Mouse (Mus musculus): ENCODE measurements around the gene Dnajb2.

Dnajb2 gene

DNA sequence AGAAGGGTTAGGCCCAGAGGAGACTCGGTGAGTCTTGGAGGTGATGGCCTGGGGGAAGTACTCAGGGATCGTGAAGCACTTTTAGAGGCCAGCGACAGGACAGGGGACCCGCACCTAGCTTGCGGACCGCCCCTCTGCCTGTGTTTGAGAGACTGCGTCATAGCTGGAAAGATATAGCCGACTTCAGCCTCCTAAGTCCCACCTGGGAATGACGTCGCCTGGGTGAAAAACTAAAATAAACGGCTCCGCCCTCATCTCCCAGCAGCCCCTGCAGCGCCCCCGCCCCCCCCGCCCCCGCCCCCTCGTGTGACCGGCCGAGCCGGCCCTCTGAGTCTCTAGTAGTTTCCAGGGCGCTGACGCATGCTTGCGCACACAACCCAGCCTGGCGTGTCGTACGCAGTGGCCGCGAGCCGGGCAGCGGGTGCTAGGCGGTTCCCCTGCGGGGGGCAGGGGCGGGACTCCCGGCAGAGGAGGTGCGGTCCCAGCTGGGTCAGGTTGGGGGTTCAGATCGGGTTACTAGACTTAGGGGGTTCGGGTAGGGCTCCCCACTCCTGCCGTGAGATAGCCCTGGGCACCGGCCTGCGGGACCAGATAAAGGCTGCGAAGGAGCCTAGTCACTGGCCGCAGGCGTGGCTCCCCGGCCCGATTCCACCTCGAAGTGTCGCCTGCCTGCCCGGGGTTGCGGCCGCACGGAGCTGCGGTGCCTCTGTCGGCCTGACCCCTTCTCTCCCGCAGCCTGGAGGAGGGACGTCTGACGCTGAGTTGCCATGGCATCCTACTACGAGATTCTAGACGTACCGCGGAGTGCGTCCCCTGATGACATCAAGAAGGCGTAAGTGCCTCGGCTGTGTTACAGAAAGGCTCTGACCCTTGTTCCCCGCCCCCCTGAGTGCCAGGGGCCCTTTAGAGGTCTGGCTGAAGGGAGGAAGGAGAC, at the start of gene Dnajb2:
TSS of gene Dnajb2 (plus strand) at position 290 of the 934 bp plus-strand sequence.
- peak; percentile 84 for DNase-seq (ENCODE audit: low spot score)

DNA sequence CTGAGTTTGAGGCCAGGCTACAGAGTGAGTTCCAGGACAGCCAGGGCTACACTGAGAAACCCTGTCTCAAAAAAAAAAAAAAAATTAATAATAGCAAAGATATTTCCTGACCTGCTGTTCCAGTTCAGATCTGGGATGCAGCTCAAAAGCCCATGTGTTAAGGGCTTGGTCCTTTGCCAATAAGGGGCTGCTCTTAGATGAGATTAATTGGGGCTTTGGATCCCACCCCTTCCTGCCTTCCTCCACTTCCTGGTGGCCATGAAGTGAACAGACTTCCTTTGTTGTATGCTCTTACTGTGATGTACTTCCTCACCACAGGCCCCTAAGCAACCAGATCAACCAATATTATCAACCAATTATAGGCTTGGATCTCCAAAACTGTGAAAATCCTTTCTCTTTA, 49.1 kb upstream of the Dnajb2 start:
- no peak for DNase-seq (ENCODE audit: low spot score)

DNA sequence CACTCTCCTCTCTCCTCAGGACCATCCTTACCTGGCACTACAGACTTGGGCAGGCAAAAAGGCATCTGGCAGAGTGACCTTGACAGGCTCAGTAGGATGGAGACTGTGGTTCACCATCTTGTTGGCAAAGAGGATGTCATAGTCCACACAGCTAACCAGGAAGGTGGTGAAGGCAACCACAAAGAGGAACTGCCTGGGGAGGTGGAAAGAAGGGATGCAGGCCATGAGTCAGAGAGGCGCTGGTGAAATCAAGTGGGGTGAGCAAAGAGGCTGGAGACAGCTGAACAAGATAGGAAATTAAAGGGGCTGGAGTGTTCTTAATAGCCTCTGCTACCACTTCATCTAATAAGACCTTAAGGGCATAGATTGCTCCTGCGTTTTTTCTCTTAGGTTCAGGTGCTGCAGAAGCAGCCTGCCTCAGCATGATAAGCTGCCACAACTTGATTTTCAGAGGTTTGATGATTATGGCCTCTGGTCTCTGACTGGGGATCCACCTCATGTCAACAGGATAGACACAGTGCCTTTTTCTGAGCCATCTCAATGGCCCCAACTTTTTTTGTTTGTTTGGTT, 48.2 kb upstream of the Dnajb2 start:
- DNase-seq (ENCODE audit: low spot score): no peak

DNA sequence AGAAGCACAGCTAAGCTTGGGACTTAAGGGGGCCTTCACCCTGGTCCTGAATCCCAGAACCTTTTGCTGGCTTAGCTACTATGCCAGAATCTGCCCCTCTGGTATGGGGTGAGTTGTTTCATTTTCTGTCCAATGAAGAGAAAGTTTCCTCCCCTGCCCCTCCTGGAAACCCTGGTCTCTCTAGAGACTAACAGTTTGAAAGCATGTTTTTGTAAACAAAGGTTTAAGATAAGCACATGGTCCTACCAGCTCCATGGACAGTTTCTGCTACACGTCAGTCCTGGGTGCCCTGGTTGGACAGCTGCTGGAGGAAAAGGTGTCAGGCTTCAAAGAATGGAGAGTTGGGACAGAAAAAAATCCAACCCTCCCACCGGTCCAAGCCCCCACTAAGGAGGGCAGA, 45.6 kb upstream of the Dnajb2 start:
- DNase-seq (ENCODE audit: low spot score): no peak

DNA sequence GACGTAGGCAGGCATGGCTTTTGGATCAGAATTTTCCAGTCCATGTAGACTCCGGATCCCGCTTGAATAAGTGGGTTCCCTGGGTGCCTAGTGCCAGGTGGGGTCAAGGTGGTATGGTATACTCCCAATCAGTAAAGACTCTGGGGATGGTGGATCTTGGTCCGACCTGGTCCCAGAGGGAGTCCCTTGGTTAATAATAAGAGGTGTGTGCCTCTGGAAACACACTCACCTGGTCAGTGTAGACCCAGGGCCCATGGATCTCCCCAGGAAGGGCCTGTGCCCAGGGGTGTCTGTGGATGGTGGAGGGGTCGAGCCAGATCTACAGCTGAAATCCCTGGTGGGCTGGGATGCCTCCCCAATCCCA, 45.0 kb upstream of the Dnajb2 start:
- no peak for DNase-seq (ENCODE audit: low spot score)

DNA sequence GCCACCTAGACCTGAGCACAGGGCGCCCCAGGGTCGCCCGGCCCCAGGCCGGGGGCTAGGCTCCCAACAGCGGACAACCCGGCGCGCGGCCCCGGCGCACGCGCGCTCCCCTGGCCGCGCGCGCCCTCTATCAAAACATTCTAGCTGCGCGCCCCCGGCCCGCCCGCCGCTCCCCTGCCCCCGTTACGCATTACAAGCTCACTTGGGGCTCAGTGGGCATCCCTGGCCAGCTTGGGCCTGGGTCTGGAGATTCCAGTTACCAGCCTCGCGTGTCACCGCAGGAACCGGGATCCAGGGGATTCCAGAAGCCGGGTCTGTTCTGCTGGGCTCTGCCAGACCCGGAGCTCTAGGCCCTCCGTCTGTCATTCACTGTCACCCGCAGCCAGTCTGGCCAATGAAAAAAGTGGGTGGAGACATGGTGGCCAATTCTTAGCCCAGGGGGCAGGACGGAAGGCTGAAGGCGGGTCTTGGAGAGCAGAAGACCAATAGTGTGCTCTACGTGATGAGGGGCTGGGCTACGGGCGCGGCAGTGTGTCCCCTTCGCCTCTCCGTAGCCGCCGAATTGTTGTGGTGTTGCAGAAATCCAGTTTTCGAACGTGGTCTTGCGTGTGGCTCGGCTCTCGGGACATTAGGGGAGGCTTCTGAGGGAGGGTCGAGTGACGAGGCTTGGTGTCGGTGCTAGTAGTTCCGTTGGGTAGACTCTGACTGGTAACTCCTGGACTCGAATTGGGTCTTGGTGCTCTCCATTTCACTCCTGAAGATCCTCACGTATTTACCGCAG, 44.4 kb upstream of the Dnajb2 start, which contains the start of the genes Ankzf1 and Atg9a:
TSS of gene Ankzf1 (plus strand) at position 530 of the 781 bp plus-strand sequence.
TSS of gene Atg9a (minus strand) at position 575 of the 781 bp plus-strand sequence.
- DNase-seq (ENCODE audit: low spot score): peak; percentile 98

DNA sequence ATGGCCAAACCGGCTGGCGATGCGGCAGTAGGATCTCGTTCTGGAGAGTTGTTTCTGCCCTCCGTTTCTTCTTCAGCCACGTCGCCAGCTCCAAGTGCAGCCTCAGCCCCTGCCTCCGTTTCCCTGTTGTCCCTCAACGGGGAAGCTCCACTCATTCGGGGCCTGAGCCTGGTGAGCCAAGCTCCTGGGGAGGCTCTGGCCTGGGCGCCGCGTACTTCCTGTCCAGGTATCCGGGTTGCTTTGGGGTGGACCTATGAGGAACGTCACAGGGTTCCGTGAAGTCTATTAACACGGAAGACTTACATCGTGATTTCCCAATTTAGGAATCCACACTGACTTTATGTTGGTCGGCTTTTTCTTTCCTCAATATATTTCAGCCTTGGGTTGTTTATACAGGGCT, 43.8 kb upstream of the Dnajb2 start:
- DNase-seq (ENCODE audit: low spot score): no peak

DNA sequence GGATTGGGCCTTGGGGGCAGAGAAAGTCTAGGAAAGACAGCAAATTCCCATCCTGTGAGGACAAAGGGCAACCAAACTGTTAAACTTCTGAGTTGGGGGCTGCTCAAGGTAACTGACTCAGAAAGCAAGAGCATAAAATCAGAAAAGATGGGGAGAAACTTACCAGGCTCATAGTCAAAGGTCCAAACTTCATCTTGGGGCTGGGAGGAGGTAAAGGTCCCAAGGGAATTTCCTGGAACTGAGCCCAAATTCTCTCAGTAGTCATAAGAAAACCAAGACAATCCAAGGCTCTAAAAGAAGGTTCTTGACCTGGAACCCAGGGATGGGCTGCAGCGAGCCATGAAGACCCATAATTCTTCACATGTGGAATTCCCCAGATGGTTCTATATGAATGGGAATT, 35.0 kb upstream of the Dnajb2 start:
- DNase-seq (ENCODE audit: low spot score): no peak

DNA sequence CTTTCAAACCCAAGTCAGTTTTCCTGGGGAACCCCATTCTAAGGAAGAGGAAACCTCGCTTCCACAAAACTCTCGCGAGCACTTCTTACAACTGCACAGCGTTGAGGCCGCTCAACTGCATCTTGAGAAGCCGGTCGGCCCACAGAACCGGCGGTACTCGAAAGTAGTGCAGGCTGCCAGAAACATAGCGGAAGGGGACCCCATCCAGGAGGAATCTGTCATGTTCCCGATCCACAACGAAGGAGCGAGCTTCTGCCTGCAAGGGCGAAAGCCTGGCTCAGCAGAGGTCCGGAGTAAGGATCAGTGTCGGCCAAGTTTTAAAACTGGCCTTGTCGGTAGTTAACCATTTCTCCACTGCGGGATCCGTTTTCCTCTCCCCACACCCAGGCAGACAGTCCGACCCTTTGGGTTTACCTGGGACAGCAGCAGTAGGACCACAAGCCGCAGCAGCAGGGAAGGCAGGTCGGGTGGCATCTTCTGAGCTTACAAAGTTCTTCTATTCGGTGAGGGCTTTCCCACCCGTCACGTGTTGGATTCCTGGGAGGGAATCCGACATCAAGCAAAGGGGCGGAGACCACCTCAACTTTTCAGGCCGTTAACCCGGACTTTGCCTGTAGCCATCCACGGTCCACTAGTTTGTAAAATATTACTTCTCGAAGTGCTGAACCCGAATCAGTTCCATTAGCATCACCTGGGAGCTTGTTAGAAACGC, 27.1 kb upstream of the Dnajb2 start:
- DNase-seq (ENCODE audit: low spot score): no peak

DNA sequence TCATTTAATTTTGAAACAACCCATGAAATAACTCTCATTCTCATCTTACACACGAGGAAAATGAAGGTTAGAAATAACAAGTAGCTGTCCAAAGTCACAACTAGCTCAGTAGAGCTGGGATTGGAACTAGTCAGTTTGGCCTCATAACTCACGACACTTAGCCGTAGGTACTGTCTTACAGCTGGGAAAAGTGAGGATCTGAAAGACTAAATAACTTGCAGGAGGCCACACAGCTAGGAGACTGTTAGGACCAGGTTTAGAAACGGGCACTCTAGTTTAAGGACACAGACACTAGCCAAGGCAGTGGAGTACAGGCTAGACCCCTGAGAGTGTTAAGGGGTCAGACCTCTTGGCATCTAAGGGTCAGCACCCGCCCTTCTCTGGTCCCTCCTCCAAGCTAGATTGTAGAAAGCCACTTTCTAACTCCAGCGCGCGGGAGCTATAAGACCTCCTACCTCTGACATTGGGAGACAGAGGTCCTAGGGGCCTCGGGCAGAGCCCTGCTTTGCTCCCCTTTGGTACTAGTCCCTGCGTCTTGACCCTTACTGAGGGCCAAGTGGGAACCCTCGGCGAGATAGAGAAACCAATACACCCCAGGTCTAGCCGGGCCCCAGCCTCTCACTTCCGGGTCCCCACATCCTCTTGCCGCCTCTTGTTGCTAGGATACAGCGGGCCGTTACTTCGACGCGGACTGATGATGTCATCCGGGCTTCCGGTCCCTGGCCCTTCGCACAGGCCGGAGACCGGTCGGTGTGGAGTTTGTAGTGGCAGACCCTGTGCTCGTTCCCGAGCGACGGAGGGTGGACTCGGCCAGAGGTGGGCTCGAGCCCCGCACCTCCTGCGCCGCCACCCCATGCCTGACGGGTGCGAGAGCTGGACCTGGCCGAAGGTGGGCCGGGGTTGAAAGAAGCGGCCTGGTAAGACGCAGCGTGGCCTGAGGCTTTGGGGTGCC, 25.8 kb upstream of the Dnajb2 start, which contains the start of the genes Glb1l and Stk16:
TSS of gene Glb1l (minus strand) at position 678 of the 952 bp plus-strand sequence.
TSS of gene Stk16 (plus strand) at position 703 of the 952 bp plus-strand sequence.
- DNase-seq (ENCODE audit: low spot score): peak; percentile 92

DNA sequence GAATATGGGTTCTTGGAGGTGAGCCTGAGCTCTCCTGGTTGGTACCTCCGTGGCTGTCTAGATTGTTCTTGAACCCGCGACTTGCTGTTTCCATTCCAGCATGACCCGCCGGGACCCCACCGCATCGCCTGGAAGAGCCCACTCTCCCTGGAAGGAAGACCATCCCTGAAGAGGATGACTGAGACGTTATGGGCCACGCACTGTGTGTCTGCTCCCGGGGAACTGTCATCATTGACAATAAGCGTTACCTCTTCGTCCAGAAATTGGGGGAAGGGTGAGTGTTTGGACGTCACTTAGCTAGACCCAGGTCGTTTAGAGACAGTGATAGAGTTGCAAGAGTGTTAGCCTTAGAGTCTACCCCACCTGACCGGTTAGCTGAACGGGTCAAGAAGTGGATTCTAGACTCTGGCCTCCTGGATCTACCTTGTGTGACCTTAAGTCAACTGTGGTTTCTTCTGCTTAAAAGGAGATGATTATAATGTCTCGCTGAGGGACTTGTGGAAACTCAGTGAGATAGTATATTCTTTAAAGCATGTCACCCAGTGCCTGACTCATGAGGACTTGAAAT, 25.0 kb upstream of the Dnajb2 start:
- no peak for DNase-seq (ENCODE audit: low spot score)

DNA sequence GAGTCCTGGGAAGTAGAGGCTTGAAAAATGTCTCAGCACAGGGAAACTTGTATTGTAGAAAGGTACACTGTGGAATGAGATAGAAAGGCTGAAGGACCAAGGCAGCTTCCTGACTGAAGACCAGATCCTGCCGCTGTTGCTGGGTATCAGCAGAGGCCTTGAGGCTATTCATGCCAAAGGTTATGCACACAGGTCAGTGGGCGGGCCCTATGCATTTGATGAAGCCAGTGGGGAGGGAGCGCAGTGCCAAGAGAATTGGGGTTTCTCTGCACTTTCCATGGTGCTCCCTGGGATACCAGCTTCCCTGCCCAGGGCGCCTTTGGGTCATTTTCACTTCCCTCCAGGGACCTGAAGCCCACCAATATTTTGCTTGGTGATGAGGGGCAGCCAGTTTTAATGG, 23.7 kb upstream of the Dnajb2 start:
- DNase-seq (ENCODE audit: low spot score): no peak

DNA sequence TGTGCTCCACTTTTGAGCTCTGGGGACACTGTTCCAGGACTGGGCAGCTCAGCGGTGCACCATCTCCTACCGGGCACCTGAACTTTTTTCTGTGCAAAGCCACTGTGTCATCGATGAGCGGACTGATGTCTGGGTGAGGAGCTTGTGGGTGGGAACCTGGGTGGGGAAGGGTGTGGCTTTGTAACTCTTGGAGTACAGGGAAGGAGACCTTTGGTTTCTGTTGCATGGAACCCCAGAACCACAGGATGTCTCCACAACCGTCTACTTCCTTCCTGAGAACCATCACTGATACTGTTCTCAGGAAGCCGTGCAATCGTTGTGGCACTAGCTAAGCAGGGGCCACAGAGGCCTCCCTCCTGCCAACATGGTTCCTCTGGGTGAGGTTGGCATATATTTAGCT, 23.1 kb upstream of the Dnajb2 start:
- DNase-seq (ENCODE audit: low spot score): no peak

DNA sequence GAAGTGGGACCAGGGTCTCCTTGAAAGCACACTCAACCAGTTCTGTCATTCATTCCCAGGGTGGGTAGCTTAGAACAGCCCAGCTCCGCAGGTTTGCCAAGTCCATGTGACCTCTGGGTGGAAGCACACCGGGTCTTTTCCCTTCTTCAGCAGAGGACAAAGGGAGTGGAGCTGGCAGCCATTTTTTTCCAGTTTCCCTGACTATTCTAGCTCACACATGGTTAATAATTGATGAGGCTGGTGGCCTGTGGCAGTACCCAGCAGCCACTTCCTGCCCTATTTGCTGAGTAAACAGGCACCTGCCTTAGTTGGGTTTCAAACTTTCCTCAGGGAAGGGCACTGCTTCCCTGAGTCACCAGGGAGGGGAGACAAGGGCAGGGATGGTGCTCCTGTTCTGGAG, 21.8 kb upstream of the Dnajb2 start:
- no peak for DNase-seq (ENCODE audit: low spot score)

DNA sequence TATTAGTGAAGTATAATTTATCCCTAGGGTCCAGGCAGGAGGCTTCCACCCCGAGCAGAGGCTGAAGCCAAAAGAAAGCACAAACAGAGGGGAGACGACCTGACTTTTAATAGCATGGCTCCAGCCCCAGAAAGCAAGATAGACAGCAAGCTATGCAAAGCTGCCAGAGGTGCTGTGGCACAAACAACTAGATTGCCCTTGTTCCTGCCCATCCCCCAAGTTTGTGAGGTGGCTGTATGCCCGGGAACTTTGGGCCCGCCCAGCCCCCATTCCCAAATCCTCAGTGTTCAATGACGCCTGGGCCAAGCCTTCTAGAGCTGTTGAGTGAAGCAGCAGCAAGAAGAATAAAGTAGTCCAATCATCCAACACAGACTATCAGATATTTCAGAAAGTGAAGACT, 21.3 kb upstream of the Dnajb2 start:
- no peak for DNase-seq (ENCODE audit: low spot score)

DNA sequence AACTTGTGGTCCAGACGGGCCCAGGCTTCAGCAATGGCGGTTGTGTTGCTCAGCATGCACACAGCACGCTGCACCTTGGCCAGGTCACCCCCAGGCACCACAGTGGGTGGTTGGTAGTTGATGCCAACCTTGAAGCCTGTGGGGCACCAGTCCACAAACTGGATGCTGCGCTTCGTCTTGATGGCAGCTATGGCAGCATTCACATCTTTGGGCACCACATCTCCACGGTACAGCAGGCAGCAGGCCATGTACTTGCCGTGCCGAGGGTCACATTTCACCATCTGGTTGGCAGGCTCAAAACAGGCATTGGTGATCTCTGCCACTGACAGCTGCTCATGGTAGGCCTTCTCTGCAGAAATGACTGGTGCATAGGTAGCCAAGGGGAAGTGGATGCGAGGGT, 20.4 kb upstream of the Dnajb2 start:
- no peak for DNase-seq (ENCODE audit: low spot score)

DNA sequence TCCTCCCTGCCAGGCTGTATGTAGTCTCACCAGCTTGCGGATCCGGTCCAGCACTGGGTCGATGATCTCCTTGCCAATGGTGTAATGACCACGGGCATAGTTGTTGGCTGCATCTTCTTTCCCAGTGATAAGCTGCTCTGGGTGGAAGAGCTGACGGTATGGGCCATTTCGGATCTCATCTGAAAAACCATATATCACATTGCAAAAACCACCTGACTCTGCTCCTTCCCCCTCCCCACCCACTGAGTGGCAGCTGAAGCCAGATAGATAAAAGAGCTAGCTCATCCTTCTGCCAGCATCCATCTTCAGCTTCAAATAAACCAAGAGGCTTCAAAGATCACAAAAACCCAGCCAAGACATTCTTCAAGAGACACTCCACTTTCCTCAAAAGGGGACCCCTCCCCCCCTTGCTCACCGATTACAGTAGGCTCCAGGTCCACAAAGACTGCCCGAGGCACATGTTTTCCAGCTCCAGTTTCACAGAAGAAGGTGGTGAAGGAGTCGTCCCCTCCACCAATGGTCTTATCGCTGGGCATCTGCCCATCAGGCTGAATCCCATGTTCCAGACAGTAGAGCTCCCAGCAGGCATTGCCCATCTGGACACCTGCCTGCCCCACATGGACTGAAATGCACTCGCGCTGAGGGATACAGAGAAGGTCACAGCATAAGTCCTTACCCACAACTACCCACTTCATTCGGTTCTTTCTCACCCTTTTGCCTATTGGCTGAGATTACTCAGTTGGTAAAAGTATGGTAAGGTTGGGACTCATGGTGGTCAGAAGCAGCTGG, 19.2 kb upstream of the Dnajb2 start:
- no peak for DNase-seq (ENCODE audit: low spot score)

DNA sequence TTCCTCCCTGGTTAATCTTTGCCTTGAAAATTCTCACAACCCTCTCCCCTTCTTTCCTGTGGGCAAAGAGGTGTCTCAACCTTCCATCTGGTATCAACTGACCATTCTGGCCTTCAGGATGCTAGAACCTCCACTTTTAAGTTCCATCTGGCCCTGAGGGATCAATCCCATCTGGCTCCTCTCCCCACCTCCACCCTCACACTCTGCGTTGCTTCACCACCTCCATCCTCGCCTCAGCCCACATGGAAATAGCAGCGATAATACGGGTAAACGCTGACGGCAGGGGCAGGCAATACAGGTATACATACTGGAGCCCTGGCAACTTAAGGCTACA, 18.3 kb upstream of the Dnajb2 start:
- DNase-seq (ENCODE audit: low spot score): no peak

DNA sequence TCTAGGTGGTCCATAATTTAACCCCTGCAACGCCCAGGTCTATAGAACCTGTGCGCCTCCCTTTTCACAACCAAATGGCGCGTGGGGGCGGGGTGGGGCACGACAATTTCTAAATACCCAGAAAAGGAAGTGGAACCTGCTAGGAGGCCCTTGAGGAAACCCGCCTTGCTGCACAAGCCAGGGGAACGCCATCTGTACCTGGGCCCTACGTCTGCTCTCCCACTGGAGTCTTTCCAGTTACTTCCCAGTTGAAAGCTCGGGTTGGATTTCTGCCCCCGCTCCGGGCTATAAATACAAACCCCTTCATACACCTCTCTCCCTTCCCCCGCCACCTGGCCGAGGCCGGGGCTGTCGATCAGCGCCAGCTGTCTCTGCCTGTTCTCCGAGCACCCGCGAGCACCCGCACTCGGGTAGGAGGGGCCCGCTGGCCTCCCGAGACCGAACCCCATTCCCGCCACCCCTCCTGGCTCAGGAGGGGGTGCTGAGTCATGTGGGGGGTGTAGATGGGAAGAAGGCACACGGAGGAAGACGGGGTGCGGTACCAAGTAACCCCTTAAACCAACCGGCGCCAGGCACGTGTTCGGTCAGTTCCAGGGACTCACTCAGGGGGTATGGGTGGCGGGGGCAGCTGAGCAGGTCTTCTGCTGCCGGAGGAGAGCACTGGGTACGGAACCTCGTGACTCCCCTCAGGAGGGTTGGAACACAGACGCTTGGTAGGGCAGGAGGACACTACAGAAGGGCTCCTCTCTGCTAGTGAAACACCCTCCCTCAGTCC, 17.8 kb upstream of the Dnajb2 start:
- DNase-seq (ENCODE audit: low spot score): no peak

All from ovary, adult 18-20 months (tissue).